Comparison of ENCODE assay signal across 8 mouse cellular contexts in the genomic region with DNA sequence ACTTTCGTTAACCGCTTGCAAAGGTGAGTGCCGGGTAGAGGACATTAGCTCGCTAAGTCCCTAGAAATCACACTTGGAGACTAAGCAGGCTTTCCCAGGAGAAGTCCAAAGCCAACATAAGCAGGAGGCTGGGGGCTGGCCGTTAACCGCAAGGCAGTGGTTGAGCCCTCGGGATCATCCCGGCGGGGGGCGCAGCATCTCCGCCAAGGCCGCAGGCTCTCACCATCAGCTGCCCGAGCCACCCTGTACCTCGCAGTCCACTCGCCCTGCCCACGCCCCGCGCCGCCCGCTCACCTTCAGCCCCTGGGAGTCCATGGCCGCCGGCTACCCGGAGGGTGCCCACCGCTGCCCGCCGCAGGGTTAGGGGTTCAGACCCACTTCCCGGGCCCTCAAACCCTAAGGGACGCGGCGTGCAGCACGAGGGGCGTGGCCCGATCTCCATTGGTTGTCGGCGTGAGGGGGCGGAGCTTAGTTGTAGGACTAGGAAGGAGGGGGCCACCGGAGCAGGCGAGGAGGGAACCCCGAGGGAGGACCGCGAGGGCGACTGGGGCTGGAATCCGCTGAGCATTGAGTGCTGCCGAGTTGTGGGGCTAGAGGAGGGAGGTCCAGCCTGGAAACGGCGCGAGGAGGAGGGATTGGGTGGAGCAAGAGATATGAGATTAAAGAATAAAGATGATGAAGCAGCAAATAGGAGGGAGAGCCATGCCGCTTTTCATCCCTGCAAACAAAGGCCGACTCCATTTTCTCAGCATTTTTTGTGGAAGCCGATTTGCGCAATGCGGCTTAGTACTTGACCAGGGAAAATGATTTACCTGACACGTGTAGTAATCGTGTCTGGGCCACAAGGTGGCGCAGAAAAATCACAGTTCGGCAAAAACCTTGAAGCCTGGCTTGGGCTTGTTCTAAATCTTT. TPM values are rescaled to one million over a fixed set of nuclear protein-coding genes. Genes with fewer than 3 reads are reported as not detected.
DNase-seq lines count a peak whose midpoint lies in the region; ATAC-seq and TF ChIP-seq lines count a peak whose summit lies in the region.

Gene Ttc21b (minus strand): TSS at position 398 of the 912 bp plus-strand sequence.

- dilution Hi-C loops in CH12.LX (cut with MboI; ENCODE audit: extremely low pct_ligation_motif_present, extremely low pct_unique_long_range_greater_than_20kb, low sequenced_read_pairs), result no loop called here

- TF ChIP-seq RAD21 in CH12.LX (IDR thresholded peaks at IDR 0.05; ENCODE audit: low read depth, low read length), result peak; percentile 56

- peak; percentile 99 for ATAC-seq in forebrain, embryonic 13.5 days
- ATAC-seq in heart, postnatal 0 days (ENCODE audit: insufficient read depth, low read depth), result peak; percentile 99
- ATAC-seq in liver, embryonic 14.5 days (ENCODE audit: insufficient read depth), result peak; percentile 93
- peak; percentile 99 for ATAC-seq in stomach, embryonic 15.5 days (ENCODE audit: insufficient read depth, low FRiP score, low read depth)

- H3K9me3 ChIP-seq in CH12.LX (replicated peaks; ENCODE audit: low read length), result peaks cover 20% of the 10 kb centered on the region
- H3K9me3 ChIP-seq in forebrain, embryonic 13.5 days (replicated peaks), result no peaks in the 10 kb centered on the region
- H3K9me3 ChIP-seq in heart, postnatal 0 days (replicated peaks; ENCODE audit: control insufficient read depth, low read length), result no peaks in the 10 kb centered on the region
- no peaks in the 10 kb centered on the region for H3K9me3 ChIP-seq in liver, embryonic 14.5 days (ENCODE audit: control insufficient read depth, low read length)
- no peaks in the 10 kb centered on the region for H3K9me3 ChIP-seq in stomach, embryonic 15.5 days

- no peaks in the 10 kb centered on the region for H3K79me2 ChIP-seq in CH12.LX (replicated peaks; ENCODE audit: control insufficient read depth, extremely low read depth, insufficient read depth, poor library complexity, severe bottlenecking)

- TF ChIP-seq EP300 in CH12.LX (IDR thresholded peaks at IDR 0.05; ENCODE audit: low read length), result no peak
- no peak for TF ChIP-seq EP300 in heart, postnatal 0 days (IDR thresholded peaks at IDR 0.05; ENCODE audit: low read depth)
- TF ChIP-seq EP300 in liver, embryonic 14.5 days (IDR thresholded peaks at IDR 0.05; ENCODE audit: low read depth), result no peak

- TF ChIP-seq CTCF in CH12.LX (conservative IDR thresholded peaks at IDR 0.05 in 1 of 2, IDR thresholded peaks at IDR 0.05 in 1 of 2; ENCODE audit: low read depth in 2 of 2, low read length in 2 of 2), result peak; percentile 10 to 62; a peak in 2 of 4 replicates
- peak; percentile 71 for TF ChIP-seq CTCF in heart, postnatal 0 days (IDR thresholded peaks at IDR 0.05; ENCODE audit: low read depth)
- peak; percentile 62 for TF ChIP-seq CTCF in liver, embryonic 14.5 days (IDR thresholded peaks at IDR 0.05; ENCODE audit: low read depth)

- under 1% methylated on average over 53 of the region's 56 CpGs for WGBS in forebrain, embryonic 13.5 days
- under 1% methylated on average over 54 of the region's 56 CpGs for WGBS in heart, postnatal 0 days
- under 1% methylated on average over 56 of the region's 56 CpGs for WGBS in liver, embryonic 14.5 days (ENCODE audit: insufficient replicate concordance)
- WGBS in stomach, embryonic 15.5 days, result under 1% methylated on average over 51 of the region's 56 CpGs

- H3K27ac ChIP-seq in CH12.LX (ENCODE audit: insufficient read depth, low read depth), result no peak within 1 kb of the TSS
- peak within 1 kb of the TSS; percentile 89 for H3K27ac ChIP-seq in forebrain, embryonic 13.5 days
- peak within 1 kb of the TSS; percentile 60; the same call in 1 of the 2 replicates for H3K27ac ChIP-seq in heart, postnatal 0 days (ENCODE audit: low read depth)
- H3K27ac ChIP-seq in liver, embryonic 14.5 days, result no peak within 1 kb of the TSS
- peak within 1 kb of the TSS; percentile 58 for H3K27ac ChIP-seq in stomach, embryonic 15.5 days

- in situ Hi-C loops in CH12.LX (cut with MboI; ENCODE audit: low pct_ligation_motif_present, low pct_unique_long_range_greater_than_20kb, low sequenced_read_pairs), result no loop called here

- no peak within 1 kb of the TSS for H3K9ac ChIP-seq in CH12.LX (ENCODE audit: insufficient read depth, low read depth)
- H3K9ac ChIP-seq in forebrain, embryonic 13.5 days, result peak within 1 kb of the TSS; percentile 80
- H3K9ac ChIP-seq in heart, postnatal 0 days (replicated peaks; ENCODE audit: low read depth, low read length), result peak within 1 kb of the TSS; percentile 67
- peak within 1 kb of the TSS; percentile 32; the same call in 1 of the 2 replicates for H3K9ac ChIP-seq in liver, embryonic 14.5 days (replicated peaks)
- H3K9ac ChIP-seq in stomach, embryonic 15.5 days, result 0 out of 2 replicates have a peak within 1 kb of the TSS, but pooled peaks have one; percentile 39

- peak; percentile 20 for DNase-seq in CH12.LX (ENCODE audit: extremely low read depth)
- DNase-seq in c-Kit-positive CD71-positive TER-119-negative erythroid progenitor cells, embryonic 14.5 days (ENCODE audit: low read depth), result peak; percentile 70
- DNase-seq in heart, postnatal 0 days (ENCODE audit: low spot score), result peak; percentile 97
- peak; percentile 98 to 99 for DNase-seq in kidney, postnatal 36 days
- peak; percentile 64 to 69 (median 66) for DNase-seq in liver, embryonic 14.5 days (ENCODE audit: low read depth in 3 of 3, low spot score in 3 of 3)
- DNase-seq in neural tube, embryonic 10.5 days (ENCODE audit: extremely low spot score, low spot score), result peak; percentile 97

- H3K27me3 ChIP-seq in CH12.LX (replicated peaks), result no peaks in the 10 kb centered on the region
- no peaks in the 10 kb centered on the region for H3K27me3 ChIP-seq in forebrain, embryonic 13.5 days
- no peaks in the 10 kb centered on the region for H3K27me3 ChIP-seq in heart, postnatal 0 days (ENCODE audit: control insufficient read depth, insufficient read depth, low read length)
- H3K27me3 ChIP-seq in liver, embryonic 14.5 days (ENCODE audit: control insufficient read depth, insufficient read depth, low read length), result no peaks in the 10 kb centered on the region; the same call in 1 of the 2 replicates
- H3K27me3 ChIP-seq in stomach, embryonic 15.5 days (replicated peaks), result no peaks in the 10 kb centered on the region

- TF ChIP-seq POLR2A in CH12.LX (IDR thresholded peaks at IDR 0.05; ENCODE audit: low read depth, low read length), result no peak

- H3K4me3 ChIP-seq in CH12.LX (replicated peaks in 1 of 3; ENCODE audit: low read depth in 2 of 3, low read length in 2 of 3, poor library complexity in 1 of 3), result no peak within 1 kb of the TSS
- H3K4me3 ChIP-seq in forebrain, embryonic 13.5 days, result peak within 1 kb of the TSS; percentile 78
- peak within 1 kb of the TSS; percentile 96 for H3K4me3 ChIP-seq in heart, postnatal 0 days (ENCODE audit: low read depth, low read length)
- peak within 1 kb of the TSS; percentile 51 to 65 for H3K4me3 ChIP-seq in liver, embryonic 14.5 days (ENCODE audit: insufficient read depth in 1 of 2, low read depth in 2 of 2, low read length in 2 of 2)
- H3K4me3 ChIP-seq in stomach, embryonic 15.5 days (replicated peaks), result peak within 1 kb of the TSS; percentile 83

- no peak within 1 kb of the TSS for H3K4me2 ChIP-seq in CH12.LX (ENCODE audit: insufficient read depth, low read depth, poor library complexity, severe bottlenecking)
- H3K4me2 ChIP-seq in forebrain, embryonic 13.5 days, result peak within 1 kb of the TSS; percentile 61
- H3K4me2 ChIP-seq in heart, postnatal 0 days (ENCODE audit: low read depth, low read length), result peak within 1 kb of the TSS; percentile 98
- H3K4me2 ChIP-seq in liver, embryonic 14.5 days (ENCODE audit: low read depth), result peak within 1 kb of the TSS; percentile 80
- peak within 1 kb of the TSS; percentile 59 for H3K4me2 ChIP-seq in stomach, embryonic 15.5 days

- no peaks in the 10 kb centered on the region for H3K36me3 ChIP-seq in CH12.LX (replicated peaks in 1 of 2; ENCODE audit: control insufficient read depth in 1 of 2, insufficient read depth in 1 of 2, low read length in 1 of 2)
- H3K36me3 ChIP-seq in forebrain, embryonic 13.5 days (ENCODE audit: poor library complexity, severe bottlenecking), result peaks cover 7% of the 10 kb centered on the region; the same call in 1 of the 2 replicates
- H3K36me3 ChIP-seq in heart, postnatal 0 days (replicated peaks; ENCODE audit: control insufficient read depth, insufficient read depth, low read length), result 0 out of 2 replicates have a peak, but pooled peaks cover 8% of the 10 kb centered on the region
- no peaks in the 10 kb centered on the region for H3K36me3 ChIP-seq in liver, embryonic 14.5 days (replicated peaks; ENCODE audit: control insufficient read depth, insufficient read depth, low read depth)
- no peaks in the 10 kb centered on the region for H3K36me3 ChIP-seq in stomach, embryonic 15.5 days

- no peaks in the 10 kb centered on the region for H3K4me1 ChIP-seq in CH12.LX (ENCODE audit: control insufficient read depth in 1 of 2, insufficient read depth in 2 of 2)
- H3K4me1 ChIP-seq in forebrain, embryonic 13.5 days, result peaks cover 16% of the 10 kb centered on the region
- H3K4me1 ChIP-seq in heart, postnatal 0 days (ENCODE audit: control insufficient read depth, insufficient read depth), result no peaks in the 10 kb centered on the region
- 0 out of 4 replicates have a peak, but pooled peaks cover 0 to 2% of the 10 kb centered on the region in 2 experiments for H3K4me1 ChIP-seq in liver, embryonic 14.5 days (replicated peaks; ENCODE audit: control insufficient read depth in 2 of 2, insufficient read depth in 2 of 2, low read length in 1 of 2)
- no peaks in the 10 kb centered on the region for H3K4me1 ChIP-seq in stomach, embryonic 15.5 days

TF ChIP-seq in CH12.LX, 34 proteins besides CTCF, POLR2A, EP300 and RAD21 (continues in another document):
- TF ChIP-seq GABPA (IDR thresholded peaks at IDR 0.05; ENCODE audit: insufficient replicate concordance, low read depth, low read length) (no peak), RCOR1 (conservative IDR thresholded peaks at IDR 0.05; ENCODE audit: low read depth, low read length) (no peak), CHD1 (IDR thresholded peaks at IDR 0.05; ENCODE audit: low read depth, low read length) (no peak), MYC (IDR thresholded peaks at IDR 0.05; ENCODE audit: low read depth, low read length) (0 out of 2 replicates have a peak, but pooled peaks have one; percentile 50), MAX (IDR thresholded peaks at IDR 0.05; ENCODE audit: low read length) (peak; percentile 55; the same call in 1 of the 2 replicates), IRF4 (IDR thresholded peaks at IDR 0.05; ENCODE audit: low read depth, low read length) (no peak)

RNA-seq across cellular contexts. Expression of gene Ttc21b, which starts in this region (rescaled TPM):
- total RNA-seq in CH12.LX (2012; rRNA removed), result not detected in 2 replicates
- total RNA-seq in CH12.LX (2014; rRNA removed), result not detected in 2 replicates
- not detected in 2 replicates for polyA plus RNA-seq in CH12.LX (2012; ENCODE audit: insufficient read length, low read depth)
- polyA plus RNA-seq in forebrain, embryonic 13.5 days (2015; fragmentation: Nextera tagmentation; extraction: Ambion mirVana), result 10.8 and 14.1 TPM in 2 replicates
- 3.4 TPM in 2 replicates for total RNA-seq in heart, postnatal 0 days (2014; rRNA removed; ENCODE audit: low replicate concordance)
- 2.8 and 3.6 TPM in 2 replicates for polyA plus RNA-seq in heart, postnatal 0 days (2015; fragmentation: Nextera tagmentation; extraction: Ambion mirVana)
- 0.56 and 1.1 TPM in 2 replicates for polyA plus RNA-seq in liver, embryonic 14.5 days (2012; rRNA removed)
- 0.80 and 1.5 TPM in 2 replicates for polyA plus RNA-seq in liver, embryonic 14.5 days (2014; fragmentation: Nextera tagmentation; extraction: Ambion mirVana)
- 11.5 and 12.0 TPM in 2 replicates for polyA plus RNA-seq in stomach, embryonic 15.5 days (2015; fragmentation: Nextera tagmentation; extraction: Ambion mirVana)

Comparison
In these comparisons a context has a peak if more than half of its experiments do, and no peak if none do; other contexts are left out.
1. Peak in DNase-seq in CH12.LX; RNA of the gene not detected or under 1 TPM.
2. DNase-seq: peak in every context shown above with its lines; median percentile 98 in kidney, postnatal 36 days; 97 in heart, postnatal 0 days; 97 in neural tube, embryonic 10.5 days; 70 in c-Kit-positive CD71-positive TER-119-negative erythroid progenitor cells, embryonic 14.5 days; 66 in liver, embryonic 14.5 days; 20 in CH12.LX.
3. H3K27ac ChIP-seq: peak in forebrain, embryonic 13.5 days (single experiment), heart, postnatal 0 days (single experiment) and stomach, embryonic 15.5 days (single experiment); none in CH12.LX (single experiment) and liver, embryonic 14.5 days (single experiment).
4. H3K4me3 ChIP-seq: peak in forebrain, embryonic 13.5 days (single experiment), heart, postnatal 0 days (single experiment), liver, embryonic 14.5 days (2 of 2) and stomach, embryonic 15.5 days (single experiment); none in CH12.LX (0 of 3).
5. Peak in every context shown above with its lines, with median percentiles within 50 percentile points of each other: CTCF ChIP-seq and ATAC-seq.